Comparison of ENCODE assay signal across 29 mouse cellular contexts in the genomic region with DNA sequence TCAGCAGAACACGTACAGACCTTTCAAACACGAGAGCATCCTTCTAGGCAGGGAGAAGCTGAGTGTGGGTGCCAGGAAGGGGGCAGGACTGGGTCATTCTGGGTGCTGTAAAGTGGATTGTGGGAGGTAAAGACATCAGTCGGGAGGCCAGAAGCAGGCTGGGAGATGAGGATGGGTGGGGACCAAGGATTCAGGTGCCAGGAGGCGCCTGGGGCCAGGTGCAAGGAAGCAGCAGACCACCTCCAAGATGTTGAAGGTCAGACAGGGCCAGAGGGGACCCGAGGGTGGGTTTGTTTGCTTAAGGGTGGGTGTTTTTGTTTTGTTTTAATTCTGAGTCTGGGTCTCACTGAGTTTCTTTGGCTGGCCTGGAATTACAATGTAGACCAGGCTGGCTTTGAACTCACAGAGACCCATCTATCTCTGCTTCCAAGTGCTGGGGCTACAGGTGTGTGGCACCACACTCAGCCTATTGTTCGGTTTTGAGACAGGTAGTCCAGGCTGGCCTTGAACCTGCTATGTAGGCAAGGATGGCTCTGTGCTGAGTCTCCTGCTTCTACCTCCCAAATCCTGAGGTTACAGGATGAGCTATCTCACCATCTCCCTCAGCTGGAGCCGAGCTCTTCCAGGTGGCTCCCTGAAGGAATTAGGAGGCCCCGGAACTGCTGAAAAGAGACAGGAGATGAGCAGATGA. TPM values are rescaled to one million over a fixed set of nuclear protein-coding genes. Genes with fewer than 3 reads are reported as not detected.
DNase-seq lines count a peak whose midpoint lies in the region; ATAC-seq and TF ChIP-seq lines count a peak whose summit lies in the region.
"Had no signal": no experiment of that assay in that cellular context is flagged by ENCODE, and none has a peak within 500 bp of the region (broad histone marks: within the 10 kb centered on the region; RNA-seq: fewer than 3 reads in every experiment).

No protein-coding gene starts in this region.

- no peaks in the 10 kb centered on the region for H3K36me3 ChIP-seq in neural tube, embryonic 13.5 days
- H3K36me3 ChIP-seq in hindbrain, postnatal 0 days (ENCODE audit: insufficient read depth, low read length), result no peaks in the 10 kb centered on the region
- H3K36me3 ChIP-seq: embryonic facial prominence, embryonic 10.5 days; embryonic facial prominence, embryonic 13.5 days; forebrain, embryonic 12.5 days; forebrain, embryonic 15.5 days; heart, embryonic 10.5 days; heart, embryonic 13.5 days; hindbrain, embryonic 12.5 days; hindbrain, embryonic 15.5 days had no signal

- H3K9me3 ChIP-seq in neural tube, embryonic 13.5 days, result no peaks in the 10 kb centered on the region
- H3K9me3 ChIP-seq in hindbrain, postnatal 0 days (ENCODE audit: low read length), result no peaks in the 10 kb centered on the region
- H3K9me3 ChIP-seq: embryonic facial prominence, embryonic 10.5 days; embryonic facial prominence, embryonic 13.5 days; forebrain, embryonic 12.5 days; forebrain, embryonic 15.5 days; heart, embryonic 10.5 days; heart, embryonic 13.5 days; hindbrain, embryonic 12.5 days; hindbrain, embryonic 15.5 days had no signal

- no peak overlapping the region for H3K4me2 ChIP-seq in neural tube, embryonic 13.5 days
- H3K4me2 ChIP-seq in hindbrain, postnatal 0 days (ENCODE audit: low read depth, low read length), result no peak overlapping the region
- H3K4me2 ChIP-seq: embryonic facial prominence, embryonic 13.5 days; forebrain, embryonic 12.5 days; forebrain, embryonic 15.5 days; heart, embryonic 13.5 days; hindbrain, embryonic 12.5 days; hindbrain, embryonic 15.5 days had no signal

- no peak overlapping the region for H3K27ac ChIP-seq in neural tube, embryonic 13.5 days (replicated peaks)
- no peak overlapping the region for H3K27ac ChIP-seq in hindbrain, postnatal 0 days
- H3K27ac ChIP-seq: embryonic facial prominence, embryonic 10.5 days; embryonic facial prominence, embryonic 13.5 days; forebrain, embryonic 12.5 days; forebrain, embryonic 15.5 days; heart, adult 2 months; heart, embryonic 10.5 days; heart, embryonic 13.5 days; hindbrain, embryonic 12.5 days; hindbrain, embryonic 15.5 days had no signal

- no peak for ATAC-seq in neural tube, embryonic 13.5 days (ENCODE audit: low read depth)
- no peak for ATAC-seq in hindbrain, postnatal 0 days
- ATAC-seq: activated CD4-positive, CD25-positive, alpha-beta regulatory T cell, adult 4 months; CD4-positive, CD25-positive, alpha-beta regulatory T cell, adult 4 months; forebrain, embryonic 15.5 days; inflammation-experienced regulatory T-cells, adult 6 months; intestine, embryonic 16.5 days; Patski had no signal

- TF ChIP-seq CTCF in hindbrain, postnatal 0 days (IDR thresholded peaks at IDR 0.05; ENCODE audit: low read depth), result no peak

- 0 out of 2 replicates have a peak, but pooled peaks cover 4% of the 10 kb centered on the region for H3K27me3 ChIP-seq in neural tube, embryonic 13.5 days
- H3K27me3 ChIP-seq in hindbrain, postnatal 0 days (ENCODE audit: insufficient read depth, low read length), result no peaks in the 10 kb centered on the region
- H3K27me3 ChIP-seq: hindbrain, embryonic 12.5 days; hindbrain, embryonic 15.5 days had no signal

- H3K9ac ChIP-seq in neural tube, embryonic 13.5 days, result 0 out of 2 replicates have a peak overlapping the region, but pooled peaks have one; percentile 12
- no peak overlapping the region for H3K9ac ChIP-seq in hindbrain, postnatal 0 days (replicated peaks; ENCODE audit: low read length)
- H3K9ac ChIP-seq: embryonic facial prominence, embryonic 13.5 days; forebrain, embryonic 12.5 days; forebrain, embryonic 15.5 days; heart, embryonic 13.5 days; hindbrain, embryonic 12.5 days; hindbrain, embryonic 15.5 days had no signal

- 57% methylated on average over 8 of the region's 8 CpGs for WGBS in neural tube, embryonic 13.5 days
- WGBS in hindbrain, postnatal 0 days, result 56% methylated on average over 8 of the region's 8 CpGs

- DNase-seq in neural tube, embryonic 10.5 days (ENCODE audit: extremely low spot score, low spot score), result no peak
- DNase-seq in ES-CJ7 (ENCODE audit: low read depth, low spot score) (peak; percentile 82), R1 (ENCODE audit: low read depth, low spot score) (peak; percentile 49)
- no peak for DNase-seq in kidney, adult 11 months
- DNase-seq in hindbrain, postnatal 0 days (ENCODE audit: low spot score), result no peak
- DNase-seq: adrenal gland, adult 8-10 months; adrenal gland, postnatal 25 days; cerebellum, adult 11-12 months; cerebellum, adult 8-10 months; cerebellum, postnatal 36 days; embryo, embryonic 11 days; gastrocnemius, postnatal 25 days; heart, adult 2 months; heart, postnatal 14 days had no signal

- H3K4me1 ChIP-seq in neural tube, embryonic 13.5 days (replicated peaks), result peaks cover 56% of the 10 kb centered on the region
- peaks cover 10% of the 10 kb centered on the region; the same call in 1 of the 2 replicates for H3K4me1 ChIP-seq in hindbrain, postnatal 0 days (ENCODE audit: insufficient read depth, low read length)
- H3K4me1 ChIP-seq: heart, embryonic 10.5 days; heart, embryonic 13.5 days had no signal

- H3K4me3 ChIP-seq in neural tube, embryonic 13.5 days, result no peak overlapping the region
- no peak overlapping the region for H3K4me3 ChIP-seq in hindbrain, postnatal 0 days (ENCODE audit: low read length)
- H3K4me3 ChIP-seq: embryonic facial prominence, embryonic 10.5 days; embryonic facial prominence, embryonic 13.5 days; erythroblast, embryonic 14.5 days; forebrain, embryonic 12.5 days; forebrain, embryonic 15.5 days; heart, adult 2 months; heart, embryonic 10.5 days; heart, embryonic 13.5 days; hindbrain, embryonic 12.5 days; hindbrain, embryonic 15.5 days had no signal

RNA-seq across cellular contexts. Expression of a gene that starts 26.3 kb away (rescaled TPM):
- polyA plus RNA-seq in neural tube, embryonic 13.5 days (2015; fragmentation: Nextera tagmentation; extraction: Ambion mirVana), result 16.2 and 18.6 TPM in 2 replicates
- 100 and 112 TPM in 2 replicates for total RNA-seq in hindbrain, postnatal 0 days (2014; rRNA removed)
- polyA plus RNA-seq in hindbrain, postnatal 0 days (2015; fragmentation: Nextera tagmentation; extraction: Ambion mirVana), result 17.5 and 18.4 TPM in 2 replicates

Comparison
In these comparisons a context has a peak if more than half of its experiments do, and no peak if none do; other contexts are left out.
1. DNase-seq: peak in ES-CJ7 (single experiment) and R1 (single experiment); none in neural tube, embryonic 10.5 days (single experiment), kidney, adult 11 months (single experiment) and hindbrain, postnatal 0 days (single experiment).